Mouse (Mus musculus): ENCODE results near the gene Gm10378. TPM values are rescaled to one million over a fixed set of nuclear protein-coding genes. Genes with fewer than 3 reads are reported as not detected.
"Not testable (repeated sequence)": the region's sequence is repeated elsewhere in the genome, so short reads cannot be mapped to it uniquely, and the experiment has no call there.

Gm10378 gene
- not detected for polyA plus RNA-seq (2012; fragmentation: generic; extraction: Trizol)

- not testable (repeated sequence) for H3K27me3 ChIP-seq (ENCODE audit: control insufficient read depth, insufficient read depth, insufficient read length); H3ac ChIP-seq (ENCODE audit: control insufficient read depth, insufficient read length); H3K36me3 ChIP-seq (ENCODE audit: control insufficient read depth, insufficient read depth); H3K4me3 ChIP-seq; H3K79me2 ChIP-seq (ENCODE audit: control insufficient read depth, insufficient read depth); H3K4me2 ChIP-seq (ENCODE audit: low read depth)
Measured at GRCm38 (mm10) chr14:42655638-42656037, at the start of gene Gm10378. Gene Gm10378, plus strand, starts transcription at chr14:42655938.

DNA sequence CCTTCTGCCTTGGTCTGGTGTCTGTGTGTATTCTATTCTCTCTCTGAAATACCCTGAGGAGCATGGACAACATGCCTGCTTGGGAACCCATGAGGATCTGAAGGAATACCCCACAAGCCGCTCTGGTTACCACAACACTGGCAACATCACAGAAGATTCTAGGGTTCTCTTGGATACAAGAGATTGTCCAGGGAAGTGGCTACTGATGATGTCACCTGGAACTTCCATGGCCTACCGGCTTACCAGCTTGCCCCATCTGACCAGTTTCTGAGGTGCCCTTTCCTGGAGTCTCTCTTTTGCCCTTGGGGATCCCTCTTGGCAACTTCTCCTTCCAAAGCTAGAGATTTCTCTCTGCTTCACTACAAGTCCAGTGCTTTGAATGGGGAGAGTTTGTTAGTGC is 13.9 kb upstream of the Gm10378 start, which contains the start of gene Gm3633:
Gm3633 (minus strand) TSS at position 101 of the 400 bp plus-strand sequence.
- H3K27me3 ChIP-seq (ENCODE audit: control insufficient read depth, insufficient read depth, insufficient read length); H3ac ChIP-seq (ENCODE audit: control insufficient read depth, insufficient read length); H3K4me3 ChIP-seq; H3K79me2 ChIP-seq (ENCODE audit: control insufficient read depth, insufficient read depth); H3K36me3 ChIP-seq (ENCODE audit: control insufficient read depth, insufficient read depth); H3K4me2 ChIP-seq (ENCODE audit: low read depth): not testable (repeated sequence)

Other genes starting within 250 kb of the Gm10378 start
- not detected for gene Gm8005, start 216.3 kb upstream of the Gm10378 start, polyA plus RNA-seq (2012; fragmentation: generic; extraction: Trizol)
- not detected for gene Gm8011, start 192.1 kb upstream of the Gm10378 start, polyA plus RNA-seq (2012; fragmentation: generic; extraction: Trizol)
- not detected for gene Gm8020, start 153.6 kb upstream of the Gm10378 start, polyA plus RNA-seq (2012; fragmentation: generic; extraction: Trizol)
- not detected for gene Gm8024, start 131.7 kb upstream of the Gm10378 start, polyA plus RNA-seq (2012; fragmentation: generic; extraction: Trizol)
- gene Gm17124, start 56.1 kb upstream of the Gm10378 start, polyA plus RNA-seq (2012; fragmentation: generic; extraction: Trizol), result not detected
- not detected for gene Gm3633, start 14.0 kb upstream of the Gm10378 start, polyA plus RNA-seq (2012; fragmentation: generic; extraction: Trizol)
- gene Gm3015, start 112.9 kb downstream of the Gm10378 start, polyA plus RNA-seq (2012; fragmentation: generic; extraction: Trizol), result not detected
- not detected for gene Gm10377, start 142.0 kb downstream of the Gm10378 start, polyA plus RNA-seq (2012; fragmentation: generic; extraction: Trizol)
- gene Gm21977, start 197.5 kb downstream of the Gm10378 start, polyA plus RNA-seq (2012; fragmentation: generic; extraction: Trizol), result not detected

Measured in myocyte (in vitro differentiated cells).